Mouse (Mus musculus) heart, embryonic 14.5 days (tissue): Measurements from ENCODE around the gene Nckap5. TPM values are rescaled to one million over a fixed set of nuclear protein-coding genes. Genes with fewer than 3 reads are reported as not detected.

Source experiments
- ATAC-seq: fragments of 200-750 bp; cut with Nextera tagmentation; 2 replicates; pipeline ENCODE4 v1.8.0; 2017; ENCODE audit warnings: low read depth, moderate TSS enrichment; ENCODE audit not compliant: insufficient number of reproducible peaks, insufficient read depth, low FRiP score
- H3K27ac ChIP-seq, 2 experiments: fragments of 200-500 bp in 1 of 2; fragments of 300-500 bp in 1 of 2; sonication (generic) in 1 of 2; replicated peaks in 1 of 2; 2 replicates each; pipeline ENCODE4 v1.5.1; 2012 to 2014; ENCODE audit warnings: low read depth in 2 of 2, low read length in 2 of 2, control low read depth in 1 of 2, mild to moderate bottlenecking in 1 of 2, mixed read lengths in 1 of 2; ENCODE audit not compliant: control insufficient read depth in 1 of 2, insufficient read depth in 1 of 2
- H3K27me3 ChIP-seq: fragments of 300-500 bp; sonication (generic); 2 replicates; pipeline ENCODE4 v1.6.1; 2014; ENCODE audit warnings: mild to moderate bottlenecking, low read length, control low read depth; ENCODE audit not compliant: control insufficient read depth, insufficient read depth
- H3K36me3 ChIP-seq: fragments of 300-500 bp; sonication (generic); 2 replicates; pipeline ENCODE4 v1.6.1; 2014; ENCODE audit warnings: mild to moderate bottlenecking, control low read depth, low read length, mixed read lengths; ENCODE audit not compliant: control insufficient read depth, insufficient read depth
- H3K4me1 ChIP-seq, 2 experiments: fragments of 200-500 bp in 1 of 2; fragments of 300-500 bp in 1 of 2; sonication (generic) in 1 of 2; 2 replicates each; pipeline ENCODE4 v1.6.1; 2012 to 2014; ENCODE audit warnings: low read length in 2 of 2, control low read depth in 1 of 2, mixed read lengths in 1 of 2; ENCODE audit not compliant: control insufficient read depth in 2 of 2, insufficient read depth in 2 of 2
- H3K4me2 ChIP-seq: fragments of 300-500 bp; sonication (generic); 2 replicates; pipeline ENCODE4 v1.6.1; 2014; ENCODE audit warnings: mild to moderate bottlenecking, low read length
- H3K4me3 ChIP-seq, 2 experiments: fragments of 200-500 bp in 1 of 2; fragments of 300-500 bp in 1 of 2; sonication (generic) in 1 of 2; 2 replicates each; pipeline ENCODE4 v1.5.1; 2012 to 2014; ENCODE audit warnings: low read length in 2 of 2, mild to moderate bottlenecking in 2 of 2, control low read depth in 1 of 2, low read depth in 1 of 2, moderate library complexity in 1 of 2; ENCODE audit not compliant: control insufficient read depth in 1 of 2, insufficient read depth in 1 of 2
- H3K9ac ChIP-seq: fragments of 300-500 bp; sonication (generic); 2 replicates; pipeline ENCODE4 v1.6.1; 2014; ENCODE audit warnings: mild to moderate bottlenecking, low read length
- H3K9me3 ChIP-seq: fragments of 300-500 bp; sonication (generic); 2 replicates; pipeline ENCODE4 v1.6.1; 2016; ENCODE audit warnings: low read length, control low read depth; ENCODE audit not compliant: control insufficient read depth
- WGBS: fragments of 180-500 bp; shearing (Covaris S2); extraction: QIAGEN DNeasy Blood & Tissue Kit; methylation state at CpG from one replicate; pipeline ENCODE4 v1.1.7; 2014; 5-methylcytosine and 5-hydroxymethylcytosine counted together
- polyA plus RNA-seq: library from polyadenylated mRNA; unstranded; fragments of >200 nt; fragmentation: Nextera tagmentation; extraction: Ambion mirVana; gene quantifications from 2 replicates; pipeline ENCODE4 v1.2.1, GENCODE M21; 2014

The Nckap5 gene
- polyA plus RNA-seq, 1 experiment from 2014 or later = 9.4 TPM

- H3K36me3 ChIP-seq = no peaks in the 10 kb centered on the region
- no peaks in the 10 kb centered on the region for H3K27me3 ChIP-seq
- WGBS = 55% methylated on average over 5 of the region's 5 CpGs
- no peaks in the 10 kb centered on the region for H3K9me3 ChIP-seq
- no peak for ATAC-seq
- H3K4me2 ChIP-seq = no peak overlapping the region
- H3K9ac ChIP-seq = no peak overlapping the region
- no peak overlapping the region for H3K27ac ChIP-seq
- no peak overlapping the region for H3K4me3 ChIP-seq
- H3K4me1 ChIP-seq = no peaks in the 10 kb centered on the region
Measured at GRCm38 (mm10) chr1:126469818-126470544, 360.6 kb downstream of the Nckap5 start.

DNA sequence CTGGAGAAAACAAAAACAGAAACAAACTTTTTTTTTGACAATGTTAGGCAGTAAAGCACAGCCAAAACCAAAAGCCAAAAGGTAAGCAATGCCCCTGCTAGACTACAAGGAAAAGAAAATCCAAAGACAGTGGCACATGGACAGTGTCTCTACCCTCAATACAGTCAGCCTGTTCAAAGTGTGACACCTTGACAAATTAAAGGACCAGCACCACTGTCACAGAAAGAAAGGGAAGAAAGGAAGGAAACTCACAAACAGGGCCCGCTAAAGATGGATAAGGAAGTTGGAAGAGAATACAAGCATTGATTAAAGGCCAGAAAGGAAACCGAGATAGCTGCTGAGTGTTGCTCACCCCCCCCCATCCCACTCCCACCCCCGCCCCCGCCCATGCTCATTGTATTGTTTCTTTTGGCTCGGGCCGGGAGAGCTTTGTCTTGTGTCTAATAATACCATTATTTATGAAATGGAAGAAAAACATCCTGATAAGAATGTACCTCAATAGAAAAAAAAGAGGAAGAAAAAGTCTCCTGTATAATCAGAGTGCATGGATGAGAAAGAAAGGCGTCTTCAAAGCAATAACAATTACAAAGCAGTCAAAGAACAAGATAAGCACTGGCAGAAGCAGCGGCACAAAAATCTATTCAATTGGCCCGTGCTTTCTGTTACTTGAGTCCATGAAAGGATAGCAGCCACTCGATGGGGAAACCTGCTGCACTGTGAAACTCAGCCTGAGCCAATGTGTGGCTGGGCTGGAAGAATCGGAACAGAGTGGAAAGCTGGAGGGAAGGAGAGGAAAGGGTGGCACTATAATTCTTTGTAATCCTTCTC, 368.9 kb downstream of the Nckap5 start:
- Histone ChIP-seq H3K4me2 (peak overlapping the region; percentile 21; the same call in 1 of the 2 replicates), H3K4me1 (peaks cover 2 to 11% of the 10 kb centered on the region in 2 experiments; a peak in 1 of 4 replicates), H3K9ac (no peak overlapping the region), H3K9me3 (no peaks in the 10 kb centered on the region), H3K27me3 (no peaks in the 10 kb centered on the region), H3K27ac (peak overlapping the region; percentile 28 to 49; a peak in 3 of 4 replicates), H3K36me3 (no peaks in the 10 kb centered on the region), H3K4me3 (no peak overlapping the region)
- WGBS = 30% methylated on average over 11 of the region's 11 CpGs
- ATAC-seq = peak; percentile 65

- WGBS = 59% methylated on average over 1 of the region's 1 CpGs
- no peak for ATAC-seq
- Histone ChIP-seq H3K4me3 (no peak overlapping the region), H3K4me2 (no peak overlapping the region), H3K27ac (no peak overlapping the region), H3K36me3 (no peaks in the 10 kb centered on the region), H3K27me3 (no peaks in the 10 kb centered on the region), H3K9ac (no peak overlapping the region), H3K9me3 (no peaks in the 10 kb centered on the region), H3K4me1 (peaks cover 4 to 11% of the 10 kb centered on the region in 2 experiments; a peak in 2 of 4 replicates)
Measured at GRCm38 (mm10) chr1:126457739-126458138, 372.9 kb downstream of the Nckap5 start.

GRCm38 (mm10) chr1:126454504-126455173, 376.0 kb downstream of the Nckap5 start:
- H3K9ac ChIP-seq = no peak overlapping the region
- H3K4me3 ChIP-seq = no peak overlapping the region
- WGBS = 47% methylated on average over 9 of the region's 9 CpGs
- H3K36me3 ChIP-seq = no peaks in the 10 kb centered on the region
- no peak overlapping the region for H3K27ac ChIP-seq
- no peak for ATAC-seq
- no peaks in the 10 kb centered on the region for H3K9me3 ChIP-seq
- H3K4me1 ChIP-seq = peaks cover 0 to 2% of the 10 kb centered on the region in 2 experiments; a peak in 1 of 4 replicates
- no peak overlapping the region for H3K4me2 ChIP-seq
- no peaks in the 10 kb centered on the region for H3K27me3 ChIP-seq

DNA sequence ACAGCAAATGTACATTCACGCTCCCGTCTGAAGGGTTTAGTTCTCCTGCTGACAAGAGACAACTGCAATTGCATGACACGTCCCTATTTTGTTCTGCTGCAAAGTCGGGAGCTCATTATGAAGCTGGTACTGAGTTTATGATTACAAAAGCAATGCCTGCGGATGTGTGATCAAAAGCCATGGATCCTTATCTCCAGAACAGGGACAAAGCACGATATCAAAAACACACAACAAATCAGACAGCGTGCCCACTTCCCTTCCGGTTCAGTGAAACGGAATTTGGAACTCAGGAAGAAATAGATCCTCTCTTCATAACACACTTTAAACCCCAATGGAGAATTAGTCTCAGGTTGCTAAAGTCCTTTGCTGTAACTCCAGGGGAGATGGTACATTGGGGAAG, 379.1 kb downstream of the Nckap5 start:
- ATAC-seq = no peak
- Histone ChIP-seq H3K9me3 (no peaks in the 10 kb centered on the region), H3K9ac (no peak overlapping the region), H3K4me3 (no peak overlapping the region), H3K36me3 (no peaks in the 10 kb centered on the region), H3K4me2 (no peak overlapping the region), H3K27me3 (no peaks in the 10 kb centered on the region), H3K27ac (no peak overlapping the region), H3K4me1 (peaks cover 0 to 2% of the 10 kb centered on the region in 2 experiments; a peak in 1 of 4 replicates)
- 69% methylated on average over 9 of the region's 9 CpGs for WGBS

- Histone ChIP-seq H3K9ac (no peak overlapping the region), H3K9me3 (no peaks in the 10 kb centered on the region), H3K4me1 (no peaks in the 10 kb centered on the region), H3K27me3 (no peaks in the 10 kb centered on the region), H3K36me3 (no peaks in the 10 kb centered on the region), H3K27ac (no peak overlapping the region), H3K4me2 (no peak overlapping the region), H3K4me3 (no peak overlapping the region)
- ATAC-seq = no peak
- WGBS = 36% methylated on average over 2 of the region's 2 CpGs
Measured at GRCm38 (mm10) chr1:126449424-126449823, 381.2 kb downstream of the Nckap5 start.

DNA sequence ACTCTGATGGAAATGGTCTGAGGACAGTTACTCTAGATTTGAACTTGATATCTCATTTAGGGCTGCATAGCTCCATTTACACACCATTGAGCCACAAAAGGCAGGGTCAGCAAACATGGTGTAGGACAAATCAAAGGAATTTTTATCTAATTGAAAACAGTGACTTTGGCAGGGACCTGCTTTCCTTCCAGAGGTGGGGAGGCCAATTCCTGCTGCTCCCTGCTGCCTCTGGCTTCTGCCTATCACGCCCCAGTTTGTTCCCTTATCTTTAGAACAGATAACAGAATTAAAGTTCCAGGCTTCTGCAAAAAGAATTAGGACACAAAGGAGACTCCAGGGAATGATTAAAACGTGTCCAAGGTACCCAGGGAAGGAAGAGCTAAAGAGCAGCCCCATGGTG, 386.7 kb downstream of the Nckap5 start:
- no peak for ATAC-seq
- H3K4me1 ChIP-seq = peaks cover 0 to 4% of the 10 kb centered on the region in 2 experiments; a peak in 2 of 4 replicates
- no peaks in the 10 kb centered on the region for H3K36me3 ChIP-seq
- H3K27me3 ChIP-seq = no peaks in the 10 kb centered on the region
- no peak overlapping the region for H3K4me3 ChIP-seq
- WGBS = 5% methylated on average over 2 of the region's 2 CpGs
- H3K9ac ChIP-seq = no peak overlapping the region
- H3K9me3 ChIP-seq = no peaks in the 10 kb centered on the region
- no peak overlapping the region for H3K4me2 ChIP-seq
- H3K27ac ChIP-seq = no peak overlapping the region; a peak in 1 of 4 replicates
